Mouse (Mus musculus): ENCODE measurements around the gene Ces4a. TPM values are rescaled to one million over a fixed set of nuclear protein-coding genes. Genes with fewer than 3 reads are reported as not detected.

The Ces4a gene
- polyA plus RNA-seq, 1 experiment from 2014 or later: not detected

- no peak for DNase-seq (ENCODE audit: low spot score)
- Histone ChIP-seq H3K9ac (no peak overlapping the region), H3K4me3 (replicated peaks; ENCODE audit: low read length) (no peak overlapping the region), H3K4me1 (replicated peaks; ENCODE audit: control insufficient read depth, insufficient read depth, low read length) (no peaks in the 10 kb centered on the region), H3K4me2 (replicated peaks) (no peak overlapping the region), H3K27ac (no peak overlapping the region), H3K36me3 (replicated peaks; ENCODE audit: control insufficient read depth, insufficient read depth) (peaks cover 17% of the 10 kb centered on the region), H3K9me3 (ENCODE audit: control insufficient read depth, low read length) (no peaks in the 10 kb centered on the region), H3K27me3 (ENCODE audit: control insufficient read depth, insufficient read depth, low read length) (no peaks in the 10 kb centered on the region)
- 83% methylated on average over 6 of the region's 6 CpGs for WGBS
- ATAC-seq (ENCODE audit: low FRiP score): no peak
Observed at GRCm38 (mm10) chr8:105178211-105178800, 46.7 kb downstream of the Ces4a start.

GRCm38 (mm10) chr8:105182201-105182600, 50.6 kb downstream of the Ces4a start:
- 97% methylated on average over 1 of the region's 1 CpGs for whole genome bisulfite sequencing
- no peak for DNase-seq (ENCODE audit: low spot score)
- Histone ChIP-seq H3K9ac (no peak overlapping the region), H3K9me3 (ENCODE audit: control insufficient read depth, low read length) (no peaks in the 10 kb centered on the region), H3K4me1 (replicated peaks; ENCODE audit: control insufficient read depth, insufficient read depth, low read length) (no peaks in the 10 kb centered on the region), H3K27me3 (ENCODE audit: control insufficient read depth, insufficient read depth, low read length) (no peaks in the 10 kb centered on the region), H3K27ac (no peak overlapping the region), H3K4me2 (replicated peaks) (no peak overlapping the region), H3K4me3 (replicated peaks; ENCODE audit: low read length) (no peak overlapping the region), H3K36me3 (replicated peaks; ENCODE audit: control insufficient read depth, insufficient read depth) (peaks cover 13% of the 10 kb centered on the region)
- ATAC-seq (ENCODE audit: low FRiP score): no peak

- Histone ChIP-seq H3K27me3 (ENCODE audit: control insufficient read depth, insufficient read depth, low read length) (no peaks in the 10 kb centered on the region), H3K4me3 (replicated peaks; ENCODE audit: low read length) (no peak overlapping the region), H3K36me3 (replicated peaks; ENCODE audit: control insufficient read depth, insufficient read depth) (0 out of 2 replicates have a peak, but pooled peaks cover 2% of the 10 kb centered on the region), H3K4me1 (replicated peaks; ENCODE audit: control insufficient read depth, insufficient read depth, low read length) (no peaks in the 10 kb centered on the region), H3K27ac (no peak overlapping the region), H3K9me3 (ENCODE audit: control insufficient read depth, low read length) (no peaks in the 10 kb centered on the region), H3K9ac (no peak overlapping the region), H3K4me2 (replicated peaks) (no peak overlapping the region)
- no peak for ATAC-seq (ENCODE audit: low FRiP score)
- 52% methylated on average over 1 of the region's 1 CpGs for WGBS
- no peak for DNase-seq (ENCODE audit: low spot score)
Observed at GRCm38 (mm10) chr8:105186467-105187005, 54.9 kb downstream of the Ces4a start.

DNA sequence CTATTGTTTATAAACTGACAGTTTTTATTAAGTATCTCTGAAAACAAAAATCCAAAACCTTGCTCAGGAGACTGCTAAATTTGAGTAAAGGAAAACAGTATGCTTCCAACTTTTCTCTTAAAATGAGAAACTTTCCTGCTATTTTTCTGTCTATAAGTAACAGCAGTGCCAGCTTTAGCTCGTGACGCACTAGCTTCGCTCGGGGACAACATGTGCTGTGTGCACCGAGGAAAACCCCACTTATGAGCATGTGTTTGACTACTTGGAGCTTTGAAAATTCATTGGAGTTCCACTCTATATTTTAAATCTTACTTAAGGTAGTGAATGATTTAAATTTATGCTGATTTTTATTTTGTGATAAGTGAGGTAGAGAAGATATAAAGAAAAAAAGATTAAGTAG, 60.6 kb downstream of the Ces4a start:
- ATAC-seq (ENCODE audit: low FRiP score) (no peak), DNase-seq (ENCODE audit: low spot score) (no peak)
- Histone ChIP-seq H3K27ac (no peak overlapping the region), H3K4me3 (replicated peaks; ENCODE audit: low read length) (no peak overlapping the region), H3K27me3 (ENCODE audit: control insufficient read depth, insufficient read depth, low read length) (no peaks in the 10 kb centered on the region), H3K4me1 (replicated peaks; ENCODE audit: control insufficient read depth, insufficient read depth, low read length) (no peaks in the 10 kb centered on the region), H3K9me3 (ENCODE audit: control insufficient read depth, low read length) (no peaks in the 10 kb centered on the region), H3K9ac (no peak overlapping the region), H3K36me3 (replicated peaks; ENCODE audit: control insufficient read depth, insufficient read depth) (peaks cover 38% of the 10 kb centered on the region), H3K4me2 (replicated peaks) (no peak overlapping the region)
- WGBS: 96% methylated on average over 5 of the region's 5 CpGs

Other genes with a start within 250 kb of the Ces4a start
- not detected in 2 replicates for gene Ces2e, start 205.5 kb upstream of the Ces4a start, polyA plus RNA-seq (2014; fragmentation: Nextera tagmentation; extraction: Ambion mirVana)
- not detected in 2 replicates for gene Ces2f, start 184.4 kb upstream of the Ces4a start, polyA plus RNA-seq (2014; fragmentation: Nextera tagmentation; extraction: Ambion mirVana)
- 0.07 TPM in 1 of 2 replicates, not detected in the other for gene Ces2g, start 170.1 kb upstream of the Ces4a start, polyA plus RNA-seq (2014; fragmentation: Nextera tagmentation; extraction: Ambion mirVana)
- not detected in 2 replicates for gene Ces2h, start 130.9 kb upstream of the Ces4a start, polyA plus RNA-seq (2014; fragmentation: Nextera tagmentation; extraction: Ambion mirVana)
- gene Ces3a, start 83.2 kb upstream of the Ces4a start, polyA plus RNA-seq (2014; fragmentation: Nextera tagmentation; extraction: Ambion mirVana): not detected in 2 replicates
- not detected in 2 replicates for gene Ces3b, start 48.0 kb upstream of the Ces4a start, polyA plus RNA-seq (2014; fragmentation: Nextera tagmentation; extraction: Ambion mirVana)
- gene Cbfb, start 38.9 kb downstream of the Ces4a start, polyA plus RNA-seq (2014; fragmentation: Nextera tagmentation; extraction: Ambion mirVana): 34.1 and 41.7 TPM in 2 replicates
- gene D230025D16Rik, start 93.3 kb downstream of the Ces4a start, polyA plus RNA-seq (2014; fragmentation: Nextera tagmentation; extraction: Ambion mirVana): 33.1 and 38.1 TPM in 2 replicates
- gene B3gnt9, start 123.4 kb downstream of the Ces4a start, polyA plus RNA-seq (2014; fragmentation: Nextera tagmentation; extraction: Ambion mirVana): 8.7 and 11.5 TPM in 2 replicates
- 15.2 and 17.4 TPM in 2 replicates for gene Tradd, start 132.8 kb downstream of the Ces4a start, polyA plus RNA-seq (2014; fragmentation: Nextera tagmentation; extraction: Ambion mirVana)
- gene Fbxl8, start 132.8 kb downstream of the Ces4a start, polyA plus RNA-seq (2014; fragmentation: Nextera tagmentation; extraction: Ambion mirVana): 1.2 and 2.0 TPM in 2 replicates
- gene Hsf4, start 138.0 kb downstream of the Ces4a start, polyA plus RNA-seq (2014; fragmentation: Nextera tagmentation; extraction: Ambion mirVana): 0.63 and 0.79 TPM in 2 replicates
- gene Nol3, start 144.3 kb downstream of the Ces4a start, polyA plus RNA-seq (2014; fragmentation: Nextera tagmentation; extraction: Ambion mirVana): 4.0 and 4.3 TPM in 2 replicates
- gene 4931428F04Rik, start 158.1 kb downstream of the Ces4a start, polyA plus RNA-seq (2014; fragmentation: Nextera tagmentation; extraction: Ambion mirVana): 101 and 120 TPM in 2 replicates
- gene Exoc3l, start 164.3 kb downstream of the Ces4a start, polyA plus RNA-seq (2014; fragmentation: Nextera tagmentation; extraction: Ambion mirVana): 9.5 and 12.2 TPM in 2 replicates
- 43.5 and 48.2 TPM in 2 replicates for gene E2f4, start 165.9 kb downstream of the Ces4a start, polyA plus RNA-seq (2014; fragmentation: Nextera tagmentation; extraction: Ambion mirVana)
- gene Elmo3, start 173.8 kb downstream of the Ces4a start, polyA plus RNA-seq (2014; fragmentation: Nextera tagmentation; extraction: Ambion mirVana): 1.1 and 1.6 TPM in 2 replicates
- 0.46 and 0.92 TPM in 2 replicates for gene Lrrc29, start 194.5 kb downstream of the Ces4a start, polyA plus RNA-seq (2014; fragmentation: Nextera tagmentation; extraction: Ambion mirVana)
- 141 and 147 TPM in 2 replicates for gene Tmem208, start 194.6 kb downstream of the Ces4a start, polyA plus RNA-seq (2014; fragmentation: Nextera tagmentation; extraction: Ambion mirVana)
- 0.58 and 0.70 TPM in 2 replicates for gene Fhod1, start 216.2 kb downstream of the Ces4a start, polyA plus RNA-seq (2014; fragmentation: Nextera tagmentation; extraction: Ambion mirVana)
- gene Slc9a5, start 217.0 kb downstream of the Ces4a start, polyA plus RNA-seq (2014; fragmentation: Nextera tagmentation; extraction: Ambion mirVana): 11.4 and 12.1 TPM in 2 replicates
- 1.8 and 2.6 TPM in 2 replicates for gene Plekhg4, start 241.5 kb downstream of the Ces4a start, polyA plus RNA-seq (2014; fragmentation: Nextera tagmentation; extraction: Ambion mirVana)